Mouse (Mus musculus) midbrain, embryonic 13.5 days (tissue): ENCODE results near the gene Smtnl2. TPM values are rescaled to one million over a fixed set of nuclear protein-coding genes. Genes with fewer than 3 reads are reported as not detected.
"Not testable (repeated sequence)": the region's sequence is repeated elsewhere in the genome, so short reads cannot be mapped to it uniquely, and the experiment has no call there.

ENCODE experiments used
- ATAC-seq: fragments of 200-750 bp; cut with Nextera tagmentation; 2 replicates; pipeline ENCODE4 v1.8.0; 2017; ENCODE audit warnings: mild to moderate bottlenecking, moderate TSS enrichment, moderate library complexity
- H3K27ac ChIP-seq: fragments of 300-500 bp; sonication (generic); 2 replicates; pipeline ENCODE4 v1.5.1; 2015; ENCODE audit warnings: inconsistent platforms, mild to moderate bottlenecking, moderate library complexity
- H3K27me3 ChIP-seq: fragments of 300-500 bp; sonication (generic); 2 replicates; pipeline ENCODE4 v1.6.1; 2015; ENCODE audit warnings: mild to moderate bottlenecking, inconsistent platforms
- H3K36me3 ChIP-seq: fragments of 300-500 bp; sonication (generic); 2 replicates; pipeline ENCODE4 v1.6.1; 2015; ENCODE audit warnings: mild to moderate bottlenecking, inconsistent platforms
- H3K4me1 ChIP-seq: fragments of 300-500 bp; sonication (generic); replicated peaks from 2 replicates; pipeline ENCODE4 v1.6.1; 2015; ENCODE audit warnings: inconsistent platforms
- H3K4me2 ChIP-seq: fragments of 300-500 bp; sonication (generic); replicated peaks from 2 replicates; pipeline ENCODE4 v1.6.1; 2015; ENCODE audit warnings: moderate library complexity, mild to moderate bottlenecking, inconsistent platforms
- H3K4me3 ChIP-seq: fragments of 300-500 bp; sonication (generic); replicated peaks from 2 replicates; pipeline ENCODE4 v1.5.1; 2015; ENCODE audit warnings: mild to moderate bottlenecking, inconsistent platforms
- H3K9ac ChIP-seq: fragments of 300-500 bp; sonication (generic); replicated peaks from 2 replicates; pipeline ENCODE4 v1.6.1; 2015; ENCODE audit warnings: mild to moderate bottlenecking, inconsistent platforms
- H3K9me3 ChIP-seq: fragments of 300-500 bp; sonication (generic); 2 replicates; pipeline ENCODE4 v1.6.1; 2016; ENCODE audit warnings: mild to moderate bottlenecking, inconsistent platforms
- WGBS: fragments of 180-500 bp; shearing (Covaris S2); methylation state at CpG from one replicate; pipeline ENCODE4 v1.1.7; 2015; 5-methylcytosine and 5-hydroxymethylcytosine counted together
- polyA plus RNA-seq: library from polyadenylated mRNA; unstranded; fragments of >200 nt; fragmentation: Nextera tagmentation; extraction: Ambion mirVana; gene quantifications from 2 replicates; pipeline ENCODE4 v1.2.1, GENCODE M21; 2015

Smtnl2 gene
- 3.2 and 3.8 TPM in 2 replicates for polyA plus RNA-seq

DNA sequence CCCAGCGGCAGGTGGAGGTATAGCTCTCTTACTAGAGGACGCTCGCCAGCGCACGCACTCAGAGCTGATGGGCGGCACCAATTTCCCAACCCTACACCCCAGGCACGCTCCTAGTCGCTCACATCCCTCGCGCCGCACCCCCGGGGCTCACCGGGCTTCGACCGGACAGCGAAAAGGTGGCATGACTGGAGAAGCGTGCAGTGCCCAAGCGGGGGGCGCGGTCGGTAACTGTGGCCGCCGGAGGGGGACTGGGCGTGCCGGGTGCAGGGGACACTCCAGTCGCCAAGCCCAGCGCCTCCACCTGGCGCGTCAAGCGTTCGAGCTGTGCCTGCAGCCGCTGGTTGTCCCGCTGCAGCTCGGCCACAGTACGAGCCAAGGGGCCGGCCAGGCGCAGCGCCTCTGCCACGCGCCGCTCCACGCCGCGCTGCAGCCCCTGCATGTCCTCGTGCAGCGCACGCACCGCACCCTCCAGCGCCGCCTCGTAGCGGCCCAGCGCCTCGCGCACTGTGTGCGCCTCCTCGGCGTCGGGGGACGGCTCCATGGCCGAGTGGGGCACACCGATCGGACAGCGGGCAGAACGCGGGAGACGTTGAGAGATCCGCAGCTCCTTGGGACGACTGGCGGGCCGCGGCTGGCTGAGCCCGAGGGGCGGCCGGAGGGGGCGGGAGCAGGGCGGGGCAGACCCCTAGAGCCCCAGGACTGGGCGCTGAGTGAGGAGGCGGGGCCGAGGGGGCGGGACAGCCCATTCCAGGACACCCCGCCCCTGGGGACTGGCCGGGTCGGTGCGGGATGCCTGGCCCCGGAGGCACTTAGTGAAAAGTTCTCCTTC lies at the start of gene Smtnl2:
TSS of gene Smtnl2 (minus strand) at position 621 of the 829 bp plus-strand sequence.
- H3K9ac ChIP-seq, result peak within 1 kb of the TSS; percentile 73
- 0% methylated on average over 73 of the region's 86 CpGs for WGBS
- H3K36me3 ChIP-seq, result no peaks in the 10 kb centered on the region
- peaks cover 65% of the 10 kb centered on the region for H3K27me3 ChIP-seq
- H3K4me2 ChIP-seq, result peak within 1 kb of the TSS; percentile 99
- peak within 1 kb of the TSS; percentile 59 for H3K4me3 ChIP-seq
- H3K27ac ChIP-seq, result no peak within 1 kb of the TSS
- peaks cover 17% of the 10 kb centered on the region for H3K4me1 ChIP-seq
- ATAC-seq, result peak; percentile 84
- no peaks in the 10 kb centered on the region for H3K9me3 ChIP-seq

DNA sequence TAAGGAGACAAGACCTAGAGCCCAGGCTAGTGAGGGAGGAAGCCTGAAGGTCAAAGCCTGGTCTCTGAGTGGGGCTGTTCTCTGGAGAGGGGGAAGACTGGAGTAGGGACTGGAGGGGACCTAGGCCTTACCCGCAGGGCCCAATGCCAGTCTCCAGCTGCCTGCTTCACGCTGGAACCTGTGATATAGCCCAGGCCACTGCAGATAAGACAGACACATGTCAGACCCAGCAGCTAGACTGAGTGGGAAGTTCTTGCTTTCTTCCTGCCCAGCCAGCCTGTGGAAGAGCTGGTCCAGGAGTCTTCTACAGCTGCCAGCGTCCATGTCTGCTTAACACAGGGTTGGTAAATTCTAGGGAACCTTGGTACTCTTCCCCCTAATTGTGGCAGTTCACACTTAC lies 47.0 kb upstream of the Smtnl2 start:
- H3K27me3 ChIP-seq, result no peaks in the 10 kb centered on the region
- H3K9ac ChIP-seq, result no peak overlapping the region
- H3K27ac ChIP-seq, result no peak overlapping the region
- no peaks in the 10 kb centered on the region for H3K9me3 ChIP-seq
- no peak for ATAC-seq
- peaks cover 48% of the 10 kb centered on the region for H3K36me3 ChIP-seq
- no peak overlapping the region for H3K4me3 ChIP-seq
- H3K4me1 ChIP-seq, result peaks cover 14% of the 10 kb centered on the region
- H3K4me2 ChIP-seq, result no peak overlapping the region
- WGBS, result 78% methylated on average over 3 of the region's 3 CpGs

DNA sequence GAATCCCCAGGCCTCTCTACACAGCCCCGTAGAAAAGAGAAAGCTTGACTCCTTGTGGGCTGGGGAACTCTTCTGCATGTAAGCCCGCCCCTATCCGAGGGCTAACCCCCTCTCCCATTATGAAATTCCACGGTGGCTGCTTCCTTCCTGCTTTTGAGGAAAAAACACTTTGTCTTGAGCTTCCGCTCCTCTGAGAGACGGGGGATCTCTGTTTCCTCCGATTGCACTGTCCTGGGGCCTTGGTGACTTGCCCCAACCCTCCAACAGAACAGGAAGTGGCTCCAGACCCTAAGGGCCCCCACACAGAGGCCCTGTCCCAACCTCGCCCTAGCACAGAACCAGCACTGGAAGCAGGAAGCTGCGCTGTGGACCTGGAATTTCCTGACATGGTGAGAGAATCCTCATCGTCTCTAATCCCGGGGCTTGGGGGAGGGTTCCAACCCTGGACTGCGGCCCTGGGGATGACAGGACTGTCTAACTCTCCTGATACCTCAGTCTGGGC lies 46.5 kb upstream of the Smtnl2 start:
- no peak for ATAC-seq
- H3K9me3 ChIP-seq, result no peaks in the 10 kb centered on the region
- peaks cover 48% of the 10 kb centered on the region for H3K36me3 ChIP-seq
- no peaks in the 10 kb centered on the region for H3K27me3 ChIP-seq
- H3K9ac ChIP-seq, result no peak overlapping the region
- H3K4me3 ChIP-seq, result no peak overlapping the region
- H3K4me2 ChIP-seq, result no peak overlapping the region
- WGBS, result 79% methylated on average over 12 of the region's 12 CpGs
- H3K27ac ChIP-seq, result no peak overlapping the region
- H3K4me1 ChIP-seq, result peaks cover 14% of the 10 kb centered on the region

DNA sequence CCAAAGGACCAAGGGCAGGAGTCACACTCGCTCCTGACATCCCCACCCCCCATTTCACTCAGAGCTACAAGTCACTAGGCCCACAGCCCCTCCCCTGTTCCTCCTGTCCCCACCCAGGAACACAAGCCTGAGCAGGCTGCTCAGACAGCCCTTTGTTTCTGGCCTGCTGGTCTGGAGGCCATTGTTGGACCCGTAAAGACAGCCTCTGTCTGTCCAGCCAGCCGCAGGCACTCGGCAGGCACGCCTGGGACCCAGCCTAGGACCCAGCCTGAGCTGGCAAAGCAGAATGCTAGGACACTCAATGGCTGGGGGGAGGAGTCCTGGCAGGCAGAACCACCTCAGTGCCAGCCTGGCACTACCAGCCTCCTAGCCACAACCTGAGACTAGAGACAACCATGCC lies 44.2 kb upstream of the Smtnl2 start:
- Histone ChIP-seq H3K4me3 (no peak overlapping the region), H3K4me2 (no peak overlapping the region), H3K27ac (no peak overlapping the region), H3K27me3 (no peaks in the 10 kb centered on the region), H3K36me3 (peaks cover 60% of the 10 kb centered on the region), H3K9me3 (no peaks in the 10 kb centered on the region), H3K9ac (no peak overlapping the region), H3K4me1 (peaks cover 6% of the 10 kb centered on the region)
- ATAC-seq, result peak; percentile 57
- 28% methylated on average over 5 of the region's 5 CpGs for WGBS

DNA sequence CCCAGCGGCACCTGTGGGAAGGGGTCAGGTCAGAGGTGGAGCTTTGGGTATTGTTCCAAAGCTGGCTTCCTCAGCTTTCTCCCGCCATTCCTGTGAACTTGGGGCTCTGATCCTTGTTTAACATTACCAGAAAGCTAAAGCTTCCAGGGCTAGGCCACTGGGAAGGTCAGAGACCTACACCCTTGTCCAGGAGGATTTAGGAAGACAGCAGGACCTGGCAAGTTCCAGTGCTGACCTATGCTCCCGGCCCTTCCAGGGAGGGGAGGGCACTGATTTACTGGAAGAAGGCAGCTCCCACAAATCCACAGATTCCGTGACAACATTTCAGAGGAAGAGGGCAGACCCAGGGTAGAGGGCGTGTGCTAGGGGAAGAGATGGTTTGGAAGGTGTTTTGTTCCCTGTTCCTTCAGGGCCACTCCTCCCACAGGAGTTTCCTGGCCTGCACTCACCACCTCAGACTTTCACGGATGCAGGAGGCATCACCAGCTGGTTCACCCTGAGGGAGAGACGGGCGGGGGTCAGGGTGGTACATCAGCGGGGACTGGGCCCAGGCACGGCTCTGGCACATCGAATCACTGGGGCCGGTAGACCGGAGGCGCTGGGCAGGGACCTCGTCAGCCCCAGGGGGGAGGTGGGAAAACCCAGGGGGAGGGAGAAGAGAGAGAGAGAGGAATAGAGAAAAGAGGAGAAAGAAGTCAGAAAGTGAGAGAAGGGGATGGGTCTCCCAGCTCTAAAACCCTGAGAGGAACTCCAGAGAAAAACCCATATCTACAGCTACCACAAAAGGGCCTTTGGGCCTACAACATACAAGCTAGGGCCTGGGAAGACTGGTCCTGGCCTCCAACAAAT lies 41.8 kb upstream of the Smtnl2 start:
- 65% methylated on average over 15 of the region's 15 CpGs for WGBS
- ATAC-seq, result no peak

DNA sequence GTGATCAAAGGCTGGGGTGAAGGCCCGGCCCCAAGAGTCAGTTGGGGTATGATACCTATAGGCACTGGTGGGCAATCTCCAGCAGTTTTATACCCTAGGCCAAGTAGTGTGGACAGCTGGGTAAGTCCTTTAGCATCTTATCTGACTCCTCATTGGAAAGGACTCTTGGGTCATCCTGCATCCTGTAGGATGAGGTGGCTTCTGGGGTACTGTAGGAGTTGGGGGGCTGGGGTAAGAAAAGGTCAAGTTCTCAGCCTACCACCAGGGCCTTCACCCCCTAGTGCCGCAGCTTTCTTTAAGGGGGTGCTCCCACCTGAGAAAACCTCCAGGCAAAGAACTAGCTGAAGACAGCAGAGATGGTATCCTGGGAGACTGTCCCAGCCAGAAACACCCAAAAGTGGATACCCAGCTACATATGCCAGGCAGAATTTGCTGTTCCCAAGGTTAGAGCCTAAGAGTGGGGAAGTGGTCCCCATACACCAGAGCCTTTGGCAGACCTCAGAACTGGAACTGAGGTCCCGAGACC lies 40.7 kb upstream of the Smtnl2 start:
- WGBS, result 82% methylated on average over 3 of the region's 3 CpGs
- Histone ChIP-seq H3K4me1 (peaks cover 6% of the 10 kb centered on the region), H3K4me3 (no peak overlapping the region), H3K27ac (no peak overlapping the region), H3K9me3 (no peaks in the 10 kb centered on the region), H3K4me2 (no peak overlapping the region), H3K36me3 (peaks cover 79% of the 10 kb centered on the region), H3K9ac (no peak overlapping the region), H3K27me3 (no peaks in the 10 kb centered on the region)
- no peak for ATAC-seq

More for the DNA sequence above, 41.8 kb upstream of the Smtnl2 start:
- H3K36me3 ChIP-seq, result peaks cover 72% of the 10 kb centered on the region
- H3K4me1 ChIP-seq, result peaks cover 6% of the 10 kb centered on the region
- no peak overlapping the region for H3K4me3 ChIP-seq
- H3K9me3 ChIP-seq, result no peaks in the 10 kb centered on the region
- H3K9ac ChIP-seq, result no peak overlapping the region
- H3K4me2 ChIP-seq, result no peak overlapping the region
- H3K27me3 ChIP-seq, result no peaks in the 10 kb centered on the region
- no peak overlapping the region for H3K27ac ChIP-seq

DNA sequence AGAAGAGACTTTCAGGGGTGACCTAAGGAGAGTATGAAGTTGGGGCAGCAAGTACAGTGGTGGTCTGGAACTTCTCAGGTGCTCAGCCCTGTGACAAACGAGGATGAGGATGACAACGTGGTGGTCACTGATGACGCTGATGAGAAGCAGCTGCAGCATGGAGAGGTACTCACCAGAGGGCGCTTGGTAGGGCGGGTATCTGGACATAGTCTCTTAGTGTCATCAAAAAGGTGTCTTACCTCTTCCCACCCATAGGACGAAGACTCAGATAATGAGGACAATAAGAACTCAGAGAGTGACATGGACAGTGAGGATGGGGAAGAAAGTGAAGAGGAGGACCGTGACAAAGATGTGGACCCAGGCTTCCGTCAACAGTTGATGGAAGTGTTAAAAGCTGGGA lies 36.0 kb upstream of the Smtnl2 start:
- Histone ChIP-seq H3K9me3 (no peaks in the 10 kb centered on the region), H3K27me3 (no peaks in the 10 kb centered on the region), H3K4me2 (no peak overlapping the region), H3K4me1 (peaks cover 8% of the 10 kb centered on the region), H3K36me3 (peaks cover 100% of the 10 kb centered on the region), H3K9ac (no peak overlapping the region), H3K4me3 (no peak overlapping the region), H3K27ac (no peak overlapping the region)
- 88% methylated on average over 8 of the region's 8 CpGs for WGBS
- no peak for ATAC-seq

DNA sequence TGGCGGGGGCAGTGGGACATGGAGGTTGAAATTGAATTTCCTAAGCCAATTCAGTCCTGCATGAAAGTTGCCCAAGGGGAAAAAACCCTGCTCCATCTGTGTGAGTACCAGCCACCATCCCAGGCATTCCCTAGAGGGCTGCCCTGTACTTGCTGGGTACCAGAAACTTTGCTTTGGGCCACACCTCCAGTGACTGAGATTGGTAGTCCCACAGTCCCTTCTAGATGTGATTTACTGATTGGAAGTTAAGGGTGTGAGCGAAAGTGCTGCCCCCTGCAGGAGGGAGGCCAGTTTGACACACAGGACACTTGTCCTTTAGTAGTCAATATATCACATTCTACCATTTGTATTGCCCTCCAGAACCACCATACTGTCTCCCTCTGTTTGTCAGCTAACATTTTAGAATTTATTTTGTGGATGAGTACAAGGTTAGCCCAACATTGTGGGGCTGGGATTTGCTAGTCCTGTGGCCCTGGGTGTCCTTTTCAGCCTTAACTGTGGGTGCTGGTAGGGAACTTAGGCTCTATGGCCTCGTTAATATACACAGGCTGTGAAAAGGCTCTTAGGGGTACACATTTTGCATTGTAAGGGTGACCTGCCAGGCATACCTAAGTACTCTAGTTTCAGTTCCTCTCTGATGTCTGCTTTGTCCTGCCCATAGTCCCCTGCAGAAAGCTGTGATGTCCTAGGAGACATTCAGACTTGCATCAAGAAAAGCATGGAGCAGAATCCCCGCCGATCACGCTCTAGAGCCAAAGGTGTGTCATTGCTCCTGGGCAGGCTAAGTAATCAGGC lies 35.0 kb upstream of the Smtnl2 start:
- ATAC-seq, result no peak
- no peak overlapping the region for H3K4me2 ChIP-seq
- H3K9ac ChIP-seq, result no peak overlapping the region
- no peak overlapping the region for H3K27ac ChIP-seq
- H3K9me3 ChIP-seq, result no peaks in the 10 kb centered on the region
- H3K4me1 ChIP-seq, result peaks cover 17% of the 10 kb centered on the region
- no peak overlapping the region for H3K4me3 ChIP-seq
- H3K27me3 ChIP-seq, result no peaks in the 10 kb centered on the region
- WGBS, result 88% methylated on average over 6 of the region's 6 CpGs
- peaks cover 92% of the 10 kb centered on the region for H3K36me3 ChIP-seq

DNA sequence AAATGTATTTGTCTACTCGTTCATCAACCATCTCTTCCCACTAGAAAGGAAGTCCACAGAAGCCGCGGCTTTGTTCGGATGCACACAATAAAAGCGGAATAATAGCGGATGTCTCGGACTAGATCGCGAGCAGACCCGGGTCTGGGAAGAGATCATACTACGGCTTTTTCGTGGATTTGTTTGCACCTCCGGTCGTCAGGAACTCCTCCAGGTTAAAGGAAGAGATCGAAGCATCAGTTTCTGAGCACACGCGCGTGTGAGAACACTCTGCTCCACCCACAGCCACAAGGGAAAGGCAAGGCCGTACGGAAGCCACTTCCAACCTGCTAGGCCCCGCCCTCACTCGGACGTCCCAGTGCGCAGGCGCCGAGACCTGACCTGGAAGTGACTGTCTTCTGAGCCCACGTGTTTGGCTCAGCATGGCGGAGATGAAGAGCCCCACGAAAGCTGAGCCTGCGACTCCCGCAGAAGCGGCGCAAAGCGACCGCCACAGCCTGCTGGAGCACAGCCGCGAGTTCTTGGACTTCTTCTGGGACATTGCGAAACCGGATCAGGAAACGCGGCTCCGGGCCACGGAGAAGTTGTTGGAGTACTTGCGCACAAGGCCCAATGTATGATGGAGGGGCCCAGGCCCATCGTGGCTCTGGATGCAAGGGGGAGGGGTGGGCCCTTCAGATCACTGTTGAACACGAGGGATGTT lies 29.6 kb upstream of the Smtnl2 start, which contains the start of gene Mybbp1a:
TSS of gene Mybbp1a (plus strand) at position 391 of the 700 bp plus-strand sequence.
- peaks cover 38% of the 10 kb centered on the region for H3K36me3 ChIP-seq
- H3K27ac ChIP-seq, result peak within 1 kb of the TSS; percentile 94
- peaks cover 17% of the 10 kb centered on the region for H3K4me1 ChIP-seq
- WGBS, result under 1% methylated on average over 46 of the region's 46 CpGs
- peak within 1 kb of the TSS; percentile 98 for H3K4me2 ChIP-seq
- peak within 1 kb of the TSS; percentile 79 for H3K4me3 ChIP-seq
- H3K9ac ChIP-seq, result peak within 1 kb of the TSS; percentile 89
- no peaks in the 10 kb centered on the region for H3K9me3 ChIP-seq
- ATAC-seq, result peak; percentile 94
- no peaks in the 10 kb centered on the region for H3K27me3 ChIP-seq

DNA sequence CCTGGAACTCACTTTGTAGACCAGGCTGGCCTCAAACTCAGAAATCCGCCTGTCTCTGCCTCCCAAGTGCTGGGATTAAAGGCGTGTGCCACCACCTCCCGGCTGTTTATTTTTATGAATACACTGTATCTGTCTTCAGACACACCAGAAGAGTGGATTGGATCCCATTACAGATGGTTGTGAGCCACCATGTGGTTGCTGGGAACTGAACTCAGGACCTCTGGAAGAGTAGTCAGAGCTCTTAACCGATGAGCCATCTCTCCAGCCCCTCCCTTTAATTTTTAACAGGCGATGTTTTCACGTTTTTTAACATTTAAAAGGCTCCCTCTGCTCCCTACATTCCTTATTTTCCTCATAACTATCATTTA lies 29.1 kb upstream of the Smtnl2 start:
- H3K36me3 ChIP-seq, result peaks cover 33% of the 10 kb centered on the region
- ATAC-seq, result peak; percentile 37
- H3K4me1 ChIP-seq, result peaks cover 17% of the 10 kb centered on the region

DNA sequence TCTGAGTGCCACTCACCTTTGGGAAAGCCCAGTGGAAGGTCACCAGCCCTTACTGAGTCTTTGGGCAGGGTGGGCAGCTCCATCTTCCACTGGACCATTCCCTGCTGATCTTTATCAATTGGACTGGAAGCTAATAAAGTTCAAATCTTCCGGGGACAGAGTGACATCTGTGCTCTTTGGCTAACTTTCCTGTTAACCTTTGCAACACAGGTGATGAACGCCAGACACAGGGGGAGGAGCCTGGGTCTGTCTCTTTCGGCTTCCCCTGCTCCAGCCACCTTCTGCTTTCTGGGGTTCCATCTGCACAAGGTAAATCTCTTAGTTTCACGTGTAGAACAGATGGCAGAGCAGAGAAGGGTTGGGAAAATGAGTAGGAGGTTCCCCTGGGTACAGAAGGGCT lies 26.9 kb upstream of the Smtnl2 start:
- WGBS, result 71% methylated on average over 4 of the region's 4 CpGs
- Histone ChIP-seq H3K4me1 (peaks cover 15% of the 10 kb centered on the region), H3K9ac (no peak overlapping the region), H3K4me3 (no peak overlapping the region), H3K4me2 (no peak overlapping the region), H3K27ac (no peak overlapping the region), H3K36me3 (peaks cover 11% of the 10 kb centered on the region), H3K9me3 (no peaks in the 10 kb centered on the region), H3K27me3 (no peaks in the 10 kb centered on the region)
- ATAC-seq, result no peak

More for the DNA sequence above, 29.1 kb upstream of the Smtnl2 start:
- Histone ChIP-seq H3K27ac (peak overlapping the region; percentile 94), H3K4me2 (peak overlapping the region; percentile 98), H3K9ac (peak overlapping the region; percentile 89), H3K4me3 (peak overlapping the region; percentile 79)
- H3K27me3 ChIP-seq, H3K9me3 ChIP-seq: not testable (repeated sequence)
- WGBS, result 46% methylated on average over 6 of the region's 6 CpGs
